21 mouse cellular contexts compared by ENCODE assay signal in genomic region chr10:52257768-52258167, GRCm38 (mm10). TPM values are rescaled to one million over a fixed set of nuclear protein-coding genes. Genes with fewer than 3 reads are reported as not detected.
A peak's percentile ranks its signal among the peaks of the same experiment; 100 is the strongest.
DNase-seq lines count a peak whose midpoint lies in the region; ATAC-seq and TF ChIP-seq lines count a peak whose summit lies in the region.
"Had no signal": no experiment of that assay in that cellular context is flagged by ENCODE, and none has a peak within 500 bp of the region (broad histone marks: within the 10 kb centered on the region; RNA-seq: fewer than 3 reads in every experiment).

No protein-coding gene starts in this region.

- DNase-seq in ES-CJ7 (ENCODE audit: low read depth, low spot score) (peak; percentile 56), R1 (ENCODE audit: low read depth, low spot score) (peak; percentile 52)
- no peak for DNase-seq in lung, postnatal 0 days (ENCODE audit: low spot score)
- no peak for DNase-seq in kidney, adult 18-20 months
- DNase-seq: adrenal gland, adult 8-10 months; adrenal gland, postnatal 14 days; adrenal gland, postnatal 36 days; cerebellum, adult 11-12 months; cerebellum, adult 2 months; cerebellum, adult 9-10 months; cerebellum, postnatal 10 days; cerebellum, postnatal 25 days; forebrain, postnatal 0 days had no signal

- H3K9ac ChIP-seq in midbrain, embryonic 15.5 days: no peak overlapping the region
- no peak overlapping the region for H3K9ac ChIP-seq in midbrain, embryonic 13.5 days (replicated peaks)
- no peak overlapping the region for H3K9ac ChIP-seq in lung, postnatal 0 days (replicated peaks; ENCODE audit: low read depth)
- H3K9ac ChIP-seq: embryonic facial prominence, embryonic 12.5 days; forebrain, embryonic 12.5 days; forebrain, postnatal 0 days had no signal

- no peaks in the 10 kb centered on the region for H3K36me3 ChIP-seq in midbrain, embryonic 15.5 days (replicated peaks)
- no peaks in the 10 kb centered on the region for H3K36me3 ChIP-seq in midbrain, embryonic 13.5 days
- no peaks in the 10 kb centered on the region for H3K36me3 ChIP-seq in lung, postnatal 0 days (ENCODE audit: insufficient read depth, low read length)
- H3K36me3 ChIP-seq: embryonic facial prominence, embryonic 12.5 days; forebrain, embryonic 12.5 days; G1E had no signal

- WGBS in midbrain, embryonic 15.5 days: 82% methylated on average over 2 of the region's 2 CpGs
- WGBS in midbrain, embryonic 13.5 days: 86% methylated on average over 2 of the region's 2 CpGs
- WGBS in lung, postnatal 0 days: 70% methylated on average over 2 of the region's 2 CpGs

- TF ChIP-seq EP300 in lung, postnatal 0 days (IDR thresholded peaks at IDR 0.05): no peak

- no peaks in the 10 kb centered on the region for H3K27me3 ChIP-seq in midbrain, embryonic 15.5 days (replicated peaks)
- no peaks in the 10 kb centered on the region for H3K27me3 ChIP-seq in midbrain, embryonic 13.5 days
- no peaks in the 10 kb centered on the region for H3K27me3 ChIP-seq in lung, postnatal 0 days (replicated peaks; ENCODE audit: insufficient read depth, low read length)
- H3K27me3 ChIP-seq: embryonic facial prominence, embryonic 12.5 days; forebrain, embryonic 12.5 days; Patski had no signal

- H3K4me1 ChIP-seq in midbrain, embryonic 15.5 days: no peaks in the 10 kb centered on the region; the same call in 1 of the 2 replicates
- peaks cover 3% of the 10 kb centered on the region for H3K4me1 ChIP-seq in midbrain, embryonic 13.5 days (replicated peaks)
- H3K4me1 ChIP-seq in lung, postnatal 0 days (ENCODE audit: insufficient read depth, low read depth, low read length): no peaks in the 10 kb centered on the region
- H3K4me1 ChIP-seq: embryonic facial prominence, embryonic 12.5 days had no signal

- H3K9me3 ChIP-seq in midbrain, embryonic 15.5 days: no peaks in the 10 kb centered on the region
- H3K9me3 ChIP-seq in midbrain, embryonic 13.5 days: no peaks in the 10 kb centered on the region
- no peaks in the 10 kb centered on the region for H3K9me3 ChIP-seq in lung, postnatal 0 days (ENCODE audit: low read length)
- H3K9me3 ChIP-seq: embryonic facial prominence, embryonic 10.5 days; embryonic facial prominence, embryonic 12.5 days; forebrain, embryonic 12.5 days; G1E had no signal

- no peak overlapping the region for H3K4me3 ChIP-seq in midbrain, embryonic 15.5 days
- H3K4me3 ChIP-seq in midbrain, embryonic 13.5 days (replicated peaks): no peak overlapping the region
- no peak overlapping the region for H3K4me3 ChIP-seq in lung, postnatal 0 days (ENCODE audit: low read depth, low read length)
- H3K4me3 ChIP-seq: embryonic facial prominence, embryonic 10.5 days; embryonic facial prominence, embryonic 12.5 days; forebrain, embryonic 12.5 days had no signal

- 0 out of 2 replicates have a peak overlapping the region, but pooled peaks have one; percentile 30 for H3K27ac ChIP-seq in midbrain, embryonic 15.5 days
- H3K27ac ChIP-seq in midbrain, embryonic 13.5 days: no peak overlapping the region; the same call in 1 of the 2 replicates
- H3K27ac ChIP-seq in lung, postnatal 0 days (ENCODE audit: low read length): no peak overlapping the region
- H3K27ac ChIP-seq: embryonic facial prominence, embryonic 10.5 days; embryonic facial prominence, embryonic 12.5 days; forebrain, embryonic 12.5 days had no signal

- H3K4me2 ChIP-seq in midbrain, embryonic 15.5 days: no peak overlapping the region
- H3K4me2 ChIP-seq in midbrain, embryonic 13.5 days (replicated peaks): no peak overlapping the region
- no peak overlapping the region for H3K4me2 ChIP-seq in lung, postnatal 0 days (replicated peaks; ENCODE audit: low read depth, low read length)
- H3K4me2 ChIP-seq: embryonic facial prominence, embryonic 12.5 days; forebrain, embryonic 12.5 days had no signal

- ATAC-seq in midbrain, embryonic 15.5 days (replicated peaks): no peak
- no peak for ATAC-seq in midbrain, embryonic 13.5 days
- no peak for ATAC-seq in lung, postnatal 0 days
- ATAC-seq: activated CD4-positive, CD25-positive, alpha-beta regulatory T cell, adult 4 months; forebrain, postnatal 0 days; Patski had no signal

- TF ChIP-seq CTCF in lung, postnatal 0 days (IDR thresholded peaks at IDR 0.05): no peak

RNA-seq across cellular contexts. Expression of gene Dcbld1, which starts 24.3 kb away (rescaled TPM):
- 16.8 and 17.3 TPM in 2 replicates for polyA plus RNA-seq in midbrain, embryonic 15.5 days (2015; fragmentation: Nextera tagmentation; extraction: Ambion mirVana)
- 14.6 and 15.8 TPM in 2 replicates for polyA plus RNA-seq in midbrain, embryonic 13.5 days (2015; fragmentation: Nextera tagmentation; extraction: Ambion mirVana)
- polyA plus RNA-seq in lung, postnatal 0 days (2015; fragmentation: Nextera tagmentation; extraction: Ambion mirVana): 20.5 and 24.1 TPM in 2 replicates
- polyA plus RNA-seq: G1E had no signal

Comparison
In these comparisons a context has a peak if more than half of its experiments do, and no peak if none do; other contexts are left out.
1. DNase-seq: peak in ES-CJ7 (single experiment) and R1 (single experiment); none in lung, postnatal 0 days (single experiment) and kidney, adult 18-20 months (single experiment).